Mouse (Mus musculus) liver, embryonic 13.5 days (tissue): ENCODE measurements around the gene Dda1. TPM values are rescaled to one million over a fixed set of nuclear protein-coding genes. Genes with fewer than 3 reads are reported as not detected.

ENCODE experiments used
- ATAC-seq: fragments of 200-750 bp; cut with Nextera tagmentation; 2 replicates; pipeline ENCODE4 v1.8.0; 2017; ENCODE audit warnings: low read depth, mild to moderate bottlenecking, moderate number of reproducible peaks, moderate library complexity
- DNase-seq: peaks from one replicate; pipeline ENCODE4 v3.0.0; 2022
- H3K27ac ChIP-seq: fragments of 300-500 bp; sonication (generic); 2 replicates; pipeline ENCODE4 v1.5.1; 2015; ENCODE audit warnings: moderate library complexity, mild to moderate bottlenecking, inconsistent platforms
- H3K27me3 ChIP-seq: fragments of 300-500 bp; sonication (generic); 2 replicates; pipeline ENCODE4 v1.6.1; 2015; ENCODE audit warnings: mild to moderate bottlenecking, inconsistent platforms
- H3K36me3 ChIP-seq: fragments of 300-500 bp; sonication (generic); 2 replicates; pipeline ENCODE4 v1.6.1; 2015; ENCODE audit warnings: mild to moderate bottlenecking, inconsistent platforms
- H3K4me1 ChIP-seq: fragments of 300-500 bp; sonication (generic); replicated peaks from 2 replicates; pipeline ENCODE4 v1.6.1; 2015; ENCODE audit warnings: inconsistent platforms
- H3K4me2 ChIP-seq: fragments of 300-500 bp; sonication (generic); 2 replicates; pipeline ENCODE4 v1.6.1; 2015; ENCODE audit warnings: inconsistent platforms, mild to moderate bottlenecking, moderate library complexity
- H3K4me3 ChIP-seq: fragments of 300-500 bp; sonication (generic); replicated peaks from 2 replicates; pipeline ENCODE4 v1.5.1; 2015; ENCODE audit warnings: mild to moderate bottlenecking, inconsistent platforms
- H3K9ac ChIP-seq: fragments of 300-500 bp; sonication (generic); 2 replicates; pipeline ENCODE4 v1.6.1; 2015; ENCODE audit warnings: mild to moderate bottlenecking, inconsistent platforms
- H3K9me3 ChIP-seq: fragments of 300-500 bp; sonication (generic); replicated peaks from 2 replicates; pipeline ENCODE4 v1.6.1; 2016; ENCODE audit warnings: inconsistent platforms
- WGBS: fragments of 180-500 bp; shearing (Covaris S2); methylation state at CpG from one replicate; pipeline ENCODE4 v1.1.7; 2015; ENCODE audit not compliant: insufficient replicate concordance; 5-methylcytosine and 5-hydroxymethylcytosine counted together
- polyA plus RNA-seq: library from polyadenylated mRNA; unstranded; fragments of >200 nt; fragmentation: Nextera tagmentation; extraction: Ambion mirVana; gene quantifications from 2 replicates; pipeline ENCODE4 v1.2.1, GENCODE M21; 2015

Dda1 gene
- polyA plus RNA-seq, 1 experiment from 2014 or later, result 50.9 TPM

GRCm38 (mm10) chr8:71478943-71479342 is 9.9 kb downstream of the Dda1 start:
- H3K36me3 ChIP-seq, result peaks cover 14% of the 10 kb centered on the region
- 71% methylated on average over 11 of the region's 11 CpGs for WGBS
- DNase-seq, result no peak
- H3K4me1 ChIP-seq, result peaks cover 48% of the 10 kb centered on the region
- no peak overlapping the region for H3K4me3 ChIP-seq
- no peak for ATAC-seq
- no peak overlapping the region for H3K4me2 ChIP-seq
- H3K27ac ChIP-seq, result no peak overlapping the region
- no peak overlapping the region for H3K9ac ChIP-seq
- H3K9me3 ChIP-seq, result no peaks in the 10 kb centered on the region
- H3K27me3 ChIP-seq, result peaks cover 40% of the 10 kb centered on the region

- 44% methylated on average over 8 of the region's 8 CpGs for WGBS
- H3K4me2 ChIP-seq, result no peak overlapping the region
- ATAC-seq (no peak), DNase-seq (peak; percentile 65)
- H3K27me3 ChIP-seq, result peaks cover 23% of the 10 kb centered on the region
- no peaks in the 10 kb centered on the region for H3K9me3 ChIP-seq
- H3K4me1 ChIP-seq, result peaks cover 61% of the 10 kb centered on the region
- H3K4me3 ChIP-seq, result no peak overlapping the region
- no peaks in the 10 kb centered on the region for H3K36me3 ChIP-seq
- H3K27ac ChIP-seq, result no peak overlapping the region
- H3K9ac ChIP-seq, result no peak overlapping the region
These were observed 14.9 kb downstream of the Dda1 start for GRCm38 (mm10) chr8:71483932-71484331.

GRCm38 (mm10) chr8:71484736-71485135 is 15.7 kb downstream of the Dda1 start:
- 0 out of 2 replicates have a peak overlapping the region, but pooled peaks have one; percentile 65 for H3K4me3 ChIP-seq
- ATAC-seq (no peak), DNase-seq (no peak)
- no peak overlapping the region for H3K9ac ChIP-seq
- H3K27ac ChIP-seq, result no peak overlapping the region
- H3K4me1 ChIP-seq, result peaks cover 64% of the 10 kb centered on the region
- peaks cover 23% of the 10 kb centered on the region for H3K27me3 ChIP-seq
- no peaks in the 10 kb centered on the region for H3K9me3 ChIP-seq
- peak overlapping the region; percentile 87 for H3K4me2 ChIP-seq
- 85% methylated on average over 19 of the region's 19 CpGs for WGBS
- no peaks in the 10 kb centered on the region; the same call in 1 of the 2 replicates for H3K36me3 ChIP-seq

GRCm38 (mm10) chr8:71485142-71486135 is 16.4 kb downstream of the Dda1 start, which contains the start of gene Ano8:
Gene Ano8, minus strand, starts transcription at chr8:71485963.
- Histone ChIP-seq H3K4me3 (peak within 1 kb of the TSS; percentile 65), H3K27ac (no peak within 1 kb of the TSS), H3K4me1 (peaks cover 64% of the 10 kb centered on the region), H3K27me3 (peaks cover 21% of the 10 kb centered on the region), H3K4me2 (peak within 1 kb of the TSS; percentile 87), H3K36me3 (peaks cover 7% of the 10 kb centered on the region), H3K9ac (peak within 1 kb of the TSS; percentile 74), H3K9me3 (no peaks in the 10 kb centered on the region)
- WGBS, result 6% methylated on average over 57 of the region's 58 CpGs
- ATAC-seq, result peak; percentile 24; the same call in 1 of the 2 replicates
- peak; percentile 57 for DNase-seq

GRCm38 (mm10) chr8:71486136-71486529 is 17.1 kb downstream of the Dda1 start:
- Histone ChIP-seq H3K4me2 (peak overlapping the region; percentile 87), H3K9ac (no peak overlapping the region), H3K27me3 (peaks cover 14% of the 10 kb centered on the region), H3K36me3 (peaks cover 14% of the 10 kb centered on the region), H3K9me3 (no peaks in the 10 kb centered on the region), H3K4me1 (peaks cover 57% of the 10 kb centered on the region), H3K4me3 (peak overlapping the region; percentile 65; the same call in 1 of the 2 replicates), H3K27ac (no peak overlapping the region)
- 27% methylated on average over 7 of the region's 7 CpGs for WGBS
- no peak for ATAC-seq
- no peak for DNase-seq

GRCm38 (mm10) chr8:71487691-71488445 is 18.9 kb downstream of the Dda1 start, which contains the start of gene Gtpbp3:
Gene Gtpbp3, plus strand, starts transcription at chr8:71488103.
- peak within 1 kb of the TSS; percentile 84 for H3K9ac ChIP-seq
- peaks cover 55% of the 10 kb centered on the region for H3K4me1 ChIP-seq
- no peaks in the 10 kb centered on the region for H3K9me3 ChIP-seq
- ATAC-seq, result peak; percentile 44
- H3K27ac ChIP-seq, result peak within 1 kb of the TSS; percentile 79
- peaks cover 30% of the 10 kb centered on the region for H3K36me3 ChIP-seq
- H3K4me2 ChIP-seq, result peak within 1 kb of the TSS; percentile 99
- peak within 1 kb of the TSS; percentile 83 for H3K4me3 ChIP-seq
- H3K27me3 ChIP-seq, result no peaks in the 10 kb centered on the region; the same call in 1 of the 2 replicates
- WGBS, result under 1% methylated on average over 33 of the region's 33 CpGs
- DNase-seq, result peak; percentile 64

GRCm38 (mm10) chr8:71488454-71488853 is 19.5 kb downstream of the Dda1 start:
- Histone ChIP-seq H3K9ac (peak overlapping the region; percentile 84), H3K27ac (peak overlapping the region; percentile 79), H3K4me2 (peak overlapping the region; percentile 99), H3K9me3 (no peaks in the 10 kb centered on the region), H3K27me3 (no peaks in the 10 kb centered on the region; the same call in 1 of the 2 replicates), H3K36me3 (peaks cover 35% of the 10 kb centered on the region), H3K4me3 (peak overlapping the region; percentile 83), H3K4me1 (peaks cover 58% of the 10 kb centered on the region)
- ATAC-seq (peak; percentile 85), DNase-seq (peak; percentile 85)
- WGBS, result under 1% methylated on average over 22 of the region's 22 CpGs

- Histone ChIP-seq H3K36me3 (peaks cover 38% of the 10 kb centered on the region), H3K4me1 (peaks cover 40% of the 10 kb centered on the region), H3K4me2 (no peak overlapping the region), H3K27me3 (no peaks in the 10 kb centered on the region), H3K4me3 (no peak overlapping the region), H3K9ac (no peak overlapping the region), H3K27ac (no peak overlapping the region), H3K9me3 (no peaks in the 10 kb centered on the region)
- WGBS, result 28% methylated on average over 16 of the region's 16 CpGs
- peak; percentile 59 for DNase-seq
- ATAC-seq, result peak; percentile 27; the same call in 1 of the 2 replicates
These were observed 26.0 kb downstream of the Dda1 start for GRCm38 (mm10) chr8:71495039-71495438.

- Histone ChIP-seq H3K36me3 (peaks cover 31% of the 10 kb centered on the region), H3K9me3 (no peaks in the 10 kb centered on the region), H3K4me1 (peaks cover 37% of the 10 kb centered on the region), H3K9ac (no peak overlapping the region), H3K27ac (peak overlapping the region; percentile 36; the same call in 1 of the 2 replicates), H3K4me3 (no peak overlapping the region), H3K27me3 (no peaks in the 10 kb centered on the region), H3K4me2 (no peak overlapping the region)
- 79% methylated on average over 5 of the region's 5 CpGs for WGBS
- DNase-seq, result no peak
- no peak for ATAC-seq
These were observed 26.8 kb downstream of the Dda1 start for GRCm38 (mm10) chr8:71495811-71496210.

- Histone ChIP-seq H3K4me1 (peaks cover 37% of the 10 kb centered on the region), H3K9me3 (no peaks in the 10 kb centered on the region), H3K36me3 (peaks cover 24% of the 10 kb centered on the region), H3K9ac (no peak overlapping the region), H3K27me3 (no peaks in the 10 kb centered on the region), H3K4me2 (no peak overlapping the region), H3K4me3 (no peak overlapping the region), H3K27ac (peak overlapping the region; percentile 36; the same call in 1 of the 2 replicates)
- DNase-seq (no peak), ATAC-seq (peak; percentile 21; the same call in 1 of the 2 replicates)
- 52% methylated on average over 11 of the region's 11 CpGs for WGBS
These were observed 27.5 kb downstream of the Dda1 start for GRCm38 (mm10) chr8:71496481-71496880.
